In the genomic region with DNA sequence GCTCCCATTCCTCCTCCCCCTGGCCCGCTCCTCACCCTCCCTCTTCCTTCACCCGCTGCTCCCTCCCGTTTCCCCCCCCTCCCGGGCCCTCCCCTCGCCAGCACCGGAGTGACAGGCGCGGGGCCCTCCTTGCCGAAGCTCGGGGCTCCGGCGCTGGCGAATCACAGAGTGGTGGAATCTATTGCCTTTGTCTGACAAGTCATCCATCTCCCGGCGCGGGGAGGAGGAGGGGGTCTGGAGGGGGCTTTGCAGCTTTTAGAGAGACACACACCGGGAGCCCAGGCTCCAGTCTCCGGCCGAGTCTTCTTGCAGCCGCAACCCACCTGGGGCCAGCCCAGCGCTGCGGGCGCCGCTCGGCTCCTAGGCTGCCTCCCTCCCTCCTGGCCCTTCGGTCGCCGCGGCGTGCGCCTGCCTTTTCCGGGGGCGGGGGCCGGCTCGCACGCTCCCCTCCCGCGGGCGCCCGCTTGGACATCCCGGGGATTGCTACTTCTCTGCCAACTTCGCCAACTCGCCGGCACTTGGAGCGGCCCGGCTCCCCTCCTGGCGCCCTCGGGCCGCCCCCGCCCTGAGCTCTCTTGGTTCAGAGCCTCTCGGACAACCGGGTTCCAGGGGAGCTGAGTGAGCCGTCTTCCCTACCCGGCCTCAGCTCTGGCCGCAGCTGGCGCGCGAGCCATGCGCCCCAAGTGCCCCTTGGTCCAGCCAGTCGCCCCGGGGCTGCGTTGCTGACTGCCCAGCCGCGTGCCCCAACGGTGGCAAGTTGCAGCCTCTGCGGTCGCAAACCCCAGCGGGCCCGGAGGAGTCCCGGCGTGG, we compare ENCODE assay signal across 9 mouse cellular contexts. TPM values are rescaled to one million over a fixed set of nuclear protein-coding genes. Genes with fewer than 3 reads are reported as not detected.
DNase-seq lines count a peak whose midpoint lies in the region; ATAC-seq and TF ChIP-seq lines count a peak whose summit lies in the region.
"Had no signal": no experiment of that assay in that cellular context is flagged by ENCODE, and none has a peak within 500 bp of the region (broad histone marks: within the 10 kb centered on the region; RNA-seq: fewer than 3 reads in every experiment).

No protein-coding gene starts in this region.

- TF ChIP-seq CTCF in heart, adult 2 months (IDR thresholded peaks at IDR 0.05) = no peak

- peak; percentile 15 to 47 for DNase-seq in heart, adult 2 months
- no peak for DNase-seq in heart, postnatal 25 days (ENCODE audit: low spot score)
- peak; percentile 84 for DNase-seq in kidney, adult 18-20 months
- no peak for DNase-seq in layer of hippocampus, adult 11-12 months (ENCODE audit: low spot score)
- DNase-seq in left cerebral cortex, adult 8-10 months (ENCODE audit: low spot score in 2 of 2) = no peak

- H3K9me3 ChIP-seq in embryonic facial prominence, embryonic 13.5 days = no peaks in the 10 kb centered on the region
- no peaks in the 10 kb centered on the region for H3K9me3 ChIP-seq in midbrain, embryonic 13.5 days

- no peak for TF ChIP-seq EP300 in heart, adult 2 months (IDR thresholded peaks at IDR 0.05; ENCODE audit: insufficient read depth, low read depth, low read length)

- WGBS in heart, adult 2 months = under 1% methylated on average over 68 of the region's 71 CpGs
- under 1% methylated on average over 71 of the region's 71 CpGs for WGBS in embryonic facial prominence, embryonic 13.5 days
- under 1% methylated on average over 62 of the region's 71 CpGs for WGBS in midbrain, embryonic 13.5 days

- peak overlapping the region; percentile 64 for H3K4me2 ChIP-seq in embryonic facial prominence, embryonic 13.5 days
- H3K4me2 ChIP-seq in midbrain, embryonic 13.5 days (replicated peaks) = peak overlapping the region; percentile 61

- H3K27me3 ChIP-seq in heart, adult 2 months (ENCODE audit: control insufficient read depth, insufficient read depth, low read length) = peaks cover 54% of the 10 kb centered on the region
- peaks cover 99% of the 10 kb centered on the region for H3K27me3 ChIP-seq in embryonic facial prominence, embryonic 13.5 days
- H3K27me3 ChIP-seq in midbrain, embryonic 13.5 days = peaks cover 96% of the 10 kb centered on the region

- peak overlapping the region; percentile 45 for H3K4me3 ChIP-seq in heart, adult 2 months
- peak overlapping the region; percentile 40 for H3K4me3 ChIP-seq in embryonic facial prominence, embryonic 13.5 days
- H3K4me3 ChIP-seq in midbrain, embryonic 13.5 days (replicated peaks) = peak overlapping the region; percentile 37

- no peak overlapping the region for H3K9ac ChIP-seq in heart, adult 2 months (ENCODE audit: low read depth, low read length)
- H3K9ac ChIP-seq in embryonic facial prominence, embryonic 13.5 days = peak overlapping the region; percentile 40; the same call in 1 of the 2 replicates
- peak overlapping the region; percentile 36 for H3K9ac ChIP-seq in midbrain, embryonic 13.5 days (replicated peaks)

- ATAC-seq in embryonic facial prominence, embryonic 13.5 days (ENCODE audit: insufficient number of reproducible peaks, insufficient read depth, low FRiP score, low TSS enrichment, low read depth) = 0 out of 2 replicates have a peak, but pooled peaks have one; percentile 38
- ATAC-seq in midbrain, embryonic 13.5 days = peak; percentile 38; the same call in 1 of the 2 replicates
- ATAC-seq in inflammation-experienced regulatory T-cells, adult 6 months = no peak

- no peak for TF ChIP-seq POLR2A in heart, adult 2 months (IDR thresholded peaks at IDR 0.05; ENCODE audit: insufficient read depth, low read depth, low read length)

- intact Hi-C loops in heart, adult 2 months (cut with DNase I) = loop anchor here (10.0 kb wide), 1 partner anchor 478 kb away; a partner anchor contains a TSS
- intact Hi-C loops in heart, postnatal 25 days (cut with DNase I) = loop anchor here (5.0 to 10.0 kb wide), 3 partner anchors 131 to 476 kb away; a partner anchor contains a TSS

- 0 out of 2 replicates have a peak, but pooled peaks cover 2% of the 10 kb centered on the region for H3K4me1 ChIP-seq in heart, adult 2 months (ENCODE audit: control insufficient read depth, insufficient read depth, low read length)
- H3K4me1 ChIP-seq in embryonic facial prominence, embryonic 13.5 days = peaks cover 19% of the 10 kb centered on the region
- peaks cover 44% of the 10 kb centered on the region for H3K4me1 ChIP-seq in midbrain, embryonic 13.5 days (replicated peaks)

- H3K36me3 ChIP-seq in heart, adult 2 months (ENCODE audit: control insufficient read depth, insufficient read depth, low read length) = no peaks in the 10 kb centered on the region
- H3K36me3 ChIP-seq in embryonic facial prominence, embryonic 13.5 days = no peaks in the 10 kb centered on the region
- H3K36me3 ChIP-seq in midbrain, embryonic 13.5 days = no peaks in the 10 kb centered on the region

- H3K79me2 ChIP-seq in heart, adult 2 months (replicated peaks; ENCODE audit: control insufficient read depth, insufficient read depth, low read length) = no peaks in the 10 kb centered on the region

- H3K27ac ChIP-seq in heart, adult 2 months = no peak overlapping the region
- H3K27ac ChIP-seq in embryonic facial prominence, embryonic 13.5 days = no peak overlapping the region
- H3K27ac ChIP-seq in midbrain, embryonic 13.5 days = no peak overlapping the region

RNA-seq across cellular contexts. Expression of a gene that starts 0.8 kb away (rescaled TPM):
- total RNA-seq in heart, adult 2 months (2021) = not detected
- polyA plus RNA-seq in heart, adult 2 months (2012; rRNA removed) = not detected in 2 replicates
- total RNA-seq in heart, postnatal 25 days (2021) = not detected
- polyA plus RNA-seq in embryonic facial prominence, embryonic 13.5 days (2015; fragmentation: Nextera tagmentation; extraction: Ambion mirVana) = 0.22 TPM in 1 of 2 replicates, not detected in the other
- polyA plus RNA-seq in midbrain, embryonic 13.5 days (2015; fragmentation: Nextera tagmentation; extraction: Ambion mirVana) = 0.63 and 1.0 TPM in 2 replicates
- under 1 TPM in 3 of 4 experiments, not detected in 1; 0.11 to 0.37 (median 0.37) TPM for total RNA-seq in left cerebral cortex, adult 8-10 months (2022)
- polyA plus RNA-seq in inflammation-experienced regulatory T-cells, adult 6 months (2017; shearing (Covaris generic)) = not detected
- total RNA-seq: heart, postnatal 36 days had no signal

Comparison
In these comparisons a context has a peak if more than half of its experiments do, and no peak if none do; other contexts are left out.
1. DNase-seq: peak in heart, adult 2 months (2 of 2) and kidney, adult 18-20 months (single experiment); none in heart, postnatal 25 days (single experiment), layer of hippocampus, adult 11-12 months (single experiment) and left cerebral cortex, adult 8-10 months (0 of 2).
2. Peak in every context shown above with its lines, with median percentiles within 50 percentile points of each other: H3K4me3 ChIP-seq.